Mouse (Mus musculus) G1E (cell line): ENCODE measurements at regions not wholly inside any gene's neighbourhood (a gene's known extent, or its start where the extent isn't known, plus 50 kb on each side); places are given as distances from the start of the nearest gene placed in this dataset.

Experiments used
- CTCF ChIP-seq: IDR thresholded peaks from 2 replicates; pipeline ENCODE4 v1.5.1; 2012; ENCODE audit warnings: low read depth, low read length, inconsistent platforms, mixed read lengths
- GATA1 ChIP-seq: IDR thresholded peaks from 2 replicates; pipeline ENCODE4 v1.6.1; 2012; ENCODE audit warnings: borderline replicate concordance, low read length, inconsistent platforms, mixed read lengths
- GATA2 ChIP-seq: IDR thresholded peaks from 2 replicates; pipeline ENCODE4 v1.6.1; 2012; ENCODE audit warnings: low read depth, low read length, inconsistent platforms, borderline replicate concordance
- TAL1 ChIP-seq: conservative IDR thresholded peaks from 2 replicates; pipeline ENCODE4 v1.6.1; 2012; ENCODE audit warnings: low read depth, low read length, inconsistent platforms, mixed read lengths

DNA sequence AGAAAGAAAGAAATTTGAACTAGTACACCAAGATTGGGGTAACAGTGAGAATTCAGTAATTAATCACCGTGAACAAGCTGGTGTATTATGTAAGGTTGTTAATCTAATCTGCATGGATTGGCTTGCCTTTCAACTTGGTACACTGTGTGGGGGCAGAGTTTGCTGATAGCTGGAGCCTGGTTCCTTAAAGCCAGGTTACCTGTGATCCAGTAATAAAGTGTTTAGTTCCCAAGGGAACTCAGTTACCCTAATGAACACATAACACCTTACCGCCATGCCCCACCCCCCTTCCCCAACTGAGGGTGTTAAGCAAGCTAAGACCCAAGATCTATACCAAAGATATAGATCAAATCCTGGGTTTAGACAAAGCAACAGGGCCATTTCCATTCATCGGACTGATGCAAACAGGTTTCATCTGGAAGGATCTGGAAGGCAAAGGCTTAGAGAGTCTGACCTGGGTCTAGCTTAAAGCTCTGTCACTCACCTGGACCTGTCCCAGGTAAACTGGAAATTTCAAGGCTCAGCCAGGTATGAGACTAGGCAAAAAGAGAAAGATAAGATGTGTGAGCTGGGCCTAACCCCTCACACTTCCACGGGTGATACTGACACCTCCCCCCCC is 155.8 kb downstream of the Ly86 start:
- TF ChIP-seq CTCF (no peak), TAL1 (no peak), GATA1 (no peak), GATA2 (no peak)
